Mouse (Mus musculus) macrophage (primary cell): ENCODE data around the gene Doc2b. TPM values are rescaled to one million over a fixed set of nuclear protein-coding genes. Genes with fewer than 3 reads are reported as not detected.

Experiments used
- H3K27ac ChIP-seq: fragments of 350-480 bp; formaldehyde crosslinking; 2 replicates; pipeline ENCODE4 v1.9.0; 2021
- H3K36me3 ChIP-seq: fragments of 350-480 bp; formaldehyde crosslinking; 2 replicates; pipeline ENCODE4 v1.9.0; 2021; ENCODE audit errors: inconsistent target
- H3K4me3 ChIP-seq: fragments of 350-480 bp; formaldehyde crosslinking; 2 replicates; pipeline ENCODE4 v1.9.0; 2021; ENCODE audit errors: inconsistent target
- H3K79me2 ChIP-seq: fragments of 350-480 bp; formaldehyde crosslinking; 2 replicates; pipeline ENCODE4 v1.9.0; 2021; ENCODE audit errors: inconsistent target
- WGBS: methylation state at CpG from one replicate; pipeline ENCODE4 v1.1.7; 2026; ENCODE audit warnings: inconsistent platforms; ENCODE audit not compliant: missing documents; 5-methylcytosine and 5-hydroxymethylcytosine counted together
- polyA plus RNA-seq: library from polyadenylated mRNA; stranded (reverse); fragments of 250-400 nt; gene quantifications from 3 replicates; pipeline ENCODE4 v1.2.4, GENCODE M21; 2018; ENCODE audit warnings: inconsistent platforms

Doc2b gene
- polyA plus RNA-seq, 1 experiment from 2014 or later: not detected

DNA sequence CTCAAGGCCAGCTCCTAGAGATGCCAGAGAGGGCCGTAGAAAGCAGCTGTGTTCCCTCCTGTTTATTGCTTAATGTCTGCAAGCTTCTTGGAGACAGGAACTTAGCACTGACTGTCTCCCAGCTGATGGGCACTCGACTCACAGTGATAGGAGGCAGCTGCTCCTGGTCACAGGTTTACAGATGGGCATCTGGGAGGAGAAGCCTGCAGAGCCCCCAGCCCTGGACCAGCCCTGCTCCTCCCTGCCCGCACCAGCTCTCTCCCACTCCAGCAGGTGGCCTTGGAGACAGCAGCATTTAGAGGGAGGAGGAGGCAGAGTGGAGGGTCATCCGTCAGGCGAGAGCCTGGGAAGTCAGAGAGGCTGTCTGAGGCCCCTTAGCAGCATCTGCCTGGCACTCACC, 11.6 kb upstream of the Doc2b start:
- no peak overlapping the region for H3K4me3 ChIP-seq
- WGBS: 66% methylated on average over 5 of the region's 5 CpGs
- no peaks in the 10 kb centered on the region for H3K36me3 ChIP-seq
- H3K27ac ChIP-seq: no peak overlapping the region
- H3K79me2 ChIP-seq: no peaks in the 10 kb centered on the region

DNA sequence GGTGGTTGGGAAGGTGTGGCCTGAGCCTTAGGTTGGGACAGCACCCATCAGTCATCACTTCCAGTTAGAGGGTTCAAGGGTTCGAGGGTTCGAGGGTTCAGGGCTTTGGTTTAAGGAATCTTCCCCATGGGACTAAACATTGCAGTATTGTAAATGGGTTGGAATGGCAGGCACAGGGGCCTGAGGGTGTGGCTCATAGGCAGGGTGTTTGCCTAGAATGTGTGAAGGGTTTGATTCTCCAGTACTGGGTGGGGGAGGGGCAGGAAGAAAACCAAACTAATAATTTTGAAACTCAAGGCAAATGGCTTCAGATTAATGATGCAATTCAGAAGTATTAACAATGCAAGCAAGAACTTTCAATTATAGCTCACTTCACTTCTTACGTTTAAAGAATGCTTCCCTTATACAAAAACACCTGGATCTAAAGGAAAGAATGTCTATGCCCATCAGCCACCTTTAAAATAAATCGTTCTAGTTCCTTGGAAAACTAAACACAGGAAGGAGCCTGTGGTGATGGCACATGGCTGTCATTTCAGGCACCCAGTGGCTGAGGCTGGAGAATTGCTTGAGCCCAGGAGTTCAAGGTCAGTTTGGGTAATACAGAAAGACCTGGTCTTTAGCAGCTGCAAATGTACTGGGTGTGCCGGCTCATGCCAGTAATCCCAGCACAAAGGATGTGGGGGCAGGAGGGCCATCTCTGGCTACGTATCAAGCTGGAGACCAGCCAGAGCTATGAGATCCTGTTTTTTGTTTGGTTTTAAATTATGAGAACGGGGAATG, 6.1 kb upstream of the Doc2b start:
- Histone ChIP-seq H3K36me3 (no peaks in the 10 kb centered on the region), H3K4me3 (no peak overlapping the region), H3K79me2 (no peaks in the 10 kb centered on the region), H3K27ac (no peak overlapping the region)
- 92% methylated on average over 7 of the region's 7 CpGs for WGBS

DNA sequence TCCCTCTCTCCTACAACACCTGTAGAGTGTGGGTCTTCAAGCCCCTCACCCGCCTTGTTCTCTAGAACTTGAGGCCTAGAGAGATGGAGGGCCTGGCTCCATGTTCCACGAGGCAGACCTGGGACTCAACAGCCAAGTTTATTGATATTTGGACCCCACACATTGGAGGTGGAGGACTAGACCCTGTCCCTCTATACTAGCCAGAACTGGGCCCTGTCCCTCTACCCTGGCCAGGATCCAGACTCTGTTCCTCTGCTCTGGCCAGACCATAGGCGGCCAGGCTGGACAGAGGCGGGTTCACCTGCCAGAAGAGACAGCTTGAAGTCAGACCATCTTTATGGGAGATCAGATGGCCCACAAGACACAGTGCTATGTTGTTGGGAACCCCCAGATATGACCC, 5.5 kb upstream of the Doc2b start:
- Histone ChIP-seq H3K4me3 (no peak overlapping the region), H3K79me2 (no peaks in the 10 kb centered on the region), H3K27ac (no peak overlapping the region), H3K36me3 (no peaks in the 10 kb centered on the region)
- WGBS: 88% methylated on average over 4 of the region's 4 CpGs

DNA sequence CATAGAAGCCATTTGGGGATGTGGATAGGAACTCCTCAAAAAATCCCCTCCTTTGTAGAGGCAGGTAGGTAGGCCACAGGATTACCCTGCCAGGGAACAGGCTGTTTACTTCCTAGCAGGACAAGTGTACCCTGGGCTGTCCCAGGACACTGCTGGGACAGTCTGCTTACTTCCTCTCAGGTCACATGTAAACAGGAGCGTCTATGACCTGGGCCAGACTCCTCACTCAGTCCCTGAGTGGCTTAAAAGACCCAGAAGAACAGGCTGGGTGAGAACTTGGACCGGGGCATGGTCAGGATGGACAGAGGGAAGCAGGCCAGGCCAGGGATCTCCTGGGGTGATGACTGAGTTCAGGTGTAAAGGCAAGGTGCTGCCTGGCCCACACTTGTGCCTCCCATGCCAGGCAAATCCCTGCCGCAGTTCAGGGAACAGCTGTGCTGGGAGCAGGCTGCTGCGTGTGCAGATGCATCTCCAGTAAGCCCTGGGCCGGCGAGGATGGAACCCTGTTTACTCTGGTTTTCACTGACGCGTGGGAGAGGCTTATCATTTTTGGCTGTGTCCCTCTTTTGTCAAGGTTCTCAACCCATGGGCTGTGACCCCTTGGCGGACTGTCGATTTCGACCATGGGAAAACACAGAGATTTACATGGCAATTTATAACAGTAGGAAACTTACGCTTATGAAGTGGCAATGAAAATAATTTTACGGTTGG, 842 bp upstream of the Doc2b start:
- Histone ChIP-seq H3K79me2 (no peaks in the 10 kb centered on the region), H3K27ac (no peak overlapping the region), H3K4me3 (no peak overlapping the region), H3K36me3 (no peaks in the 10 kb centered on the region)
- 83% methylated on average over 13 of the region's 13 CpGs for WGBS

DNA sequence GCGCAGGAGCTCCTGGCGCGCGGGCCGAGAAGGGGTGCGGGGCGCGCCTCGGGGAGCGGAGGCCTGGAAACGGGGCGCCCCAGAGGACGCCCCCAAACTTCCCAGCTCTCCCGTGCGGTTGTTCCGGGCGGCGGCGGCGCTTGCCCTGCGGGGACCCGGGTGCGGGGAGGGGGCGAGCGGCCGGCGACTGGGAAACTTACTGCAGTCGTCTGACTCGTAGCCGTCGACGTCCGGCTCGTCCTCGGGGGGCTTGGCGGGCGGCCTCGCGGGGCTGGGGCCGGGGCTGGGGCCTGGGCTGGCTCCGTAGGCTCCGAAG, 570 bp downstream of the Doc2b start:
- Histone ChIP-seq H3K27ac (no peak overlapping the region), H3K79me2 (no peaks in the 10 kb centered on the region), H3K4me3 (no peak overlapping the region), H3K36me3 (no peaks in the 10 kb centered on the region)
- 5% methylated on average over 39 of the region's 42 CpGs for WGBS

DNA sequence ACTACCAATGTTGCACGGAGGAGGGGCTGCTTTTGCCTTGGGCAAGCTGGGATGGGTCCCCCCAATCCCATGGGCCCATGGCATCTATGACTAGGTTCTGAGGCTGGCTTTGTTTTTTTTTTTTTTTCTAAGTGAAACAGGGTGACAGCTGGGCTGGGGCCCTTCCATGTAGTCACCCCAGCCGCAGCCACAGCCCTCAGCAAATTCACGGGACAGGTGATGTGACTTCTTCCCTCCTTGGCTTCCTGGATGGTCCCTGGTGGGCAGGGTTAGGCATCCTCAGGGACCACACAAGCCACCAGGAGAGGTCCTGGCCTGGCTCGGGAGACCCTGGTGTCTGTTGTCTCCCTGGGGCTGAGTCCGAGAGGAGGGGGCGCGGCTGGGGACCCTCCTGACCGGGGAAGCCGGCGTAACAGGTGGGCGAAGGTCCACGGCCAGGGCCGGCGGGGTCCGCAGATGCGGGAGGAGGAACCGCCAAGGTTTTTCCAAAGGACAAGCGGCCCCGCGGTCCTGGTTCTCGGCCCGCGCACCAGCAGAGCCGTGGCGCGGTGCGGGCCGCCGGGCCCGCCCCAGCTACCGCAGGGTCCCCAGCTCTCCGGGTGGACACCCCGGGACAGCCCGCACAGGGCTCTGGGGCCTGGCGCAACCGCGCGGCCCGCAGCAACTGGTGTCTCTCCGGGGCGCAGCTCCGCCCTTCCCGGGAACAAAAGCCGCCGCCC, 1.1 kb downstream of the Doc2b start:
- Histone ChIP-seq H3K36me3 (no peaks in the 10 kb centered on the region), H3K4me3 (no peak overlapping the region), H3K79me2 (no peaks in the 10 kb centered on the region), H3K27ac (no peak overlapping the region)
- 29% methylated on average over 41 of the region's 45 CpGs for WGBS

DNA sequence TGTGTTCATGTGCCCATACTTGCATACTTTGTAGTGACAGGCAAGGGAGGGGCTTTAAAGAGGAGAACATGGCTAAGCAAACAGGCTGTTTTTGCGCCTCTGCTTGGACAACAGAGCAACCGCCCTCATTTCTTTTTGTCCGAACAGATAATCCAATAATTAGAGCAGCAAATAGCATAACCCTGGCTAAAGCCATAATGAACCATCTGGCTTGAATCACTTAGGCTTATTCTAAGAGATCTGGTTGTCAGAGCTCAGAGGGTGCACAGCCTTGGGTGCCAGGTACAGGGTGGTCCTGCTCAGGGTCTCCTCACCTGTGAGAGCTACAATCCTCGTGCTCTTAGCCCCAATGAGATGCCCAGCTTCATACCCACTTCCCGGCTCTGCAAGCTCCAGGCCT, 2.5 kb downstream of the Doc2b start:
- Histone ChIP-seq H3K27ac (no peak overlapping the region), H3K79me2 (no peaks in the 10 kb centered on the region), H3K4me3 (no peak overlapping the region), H3K36me3 (no peaks in the 10 kb centered on the region)
- 88% methylated on average over 5 of the region's 5 CpGs for WGBS

DNA sequence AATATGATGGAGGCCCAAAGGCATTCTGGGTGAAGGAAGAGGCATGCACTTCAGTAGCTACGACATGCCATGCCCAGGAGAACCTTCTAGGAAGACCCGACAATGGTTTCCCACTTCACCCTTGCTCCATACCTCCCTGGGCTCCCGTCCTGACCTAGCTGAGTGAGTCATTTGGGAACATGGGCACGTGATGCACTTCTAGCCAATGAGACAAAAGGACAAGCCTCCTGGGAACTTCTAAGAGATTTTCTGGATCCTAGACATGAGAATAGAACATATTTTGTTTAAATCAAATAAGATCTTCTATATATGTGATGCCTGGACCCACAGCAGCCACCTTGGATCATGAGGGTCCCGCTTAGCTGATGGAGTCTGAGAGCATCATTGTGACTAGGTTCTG, 3.3 kb downstream of the Doc2b start:
- Histone ChIP-seq H3K36me3 (no peaks in the 10 kb centered on the region), H3K4me3 (no peak overlapping the region), H3K79me2 (no peaks in the 10 kb centered on the region), H3K27ac (no peak overlapping the region)
- WGBS: 81% methylated on average over 5 of the region's 5 CpGs

DNA sequence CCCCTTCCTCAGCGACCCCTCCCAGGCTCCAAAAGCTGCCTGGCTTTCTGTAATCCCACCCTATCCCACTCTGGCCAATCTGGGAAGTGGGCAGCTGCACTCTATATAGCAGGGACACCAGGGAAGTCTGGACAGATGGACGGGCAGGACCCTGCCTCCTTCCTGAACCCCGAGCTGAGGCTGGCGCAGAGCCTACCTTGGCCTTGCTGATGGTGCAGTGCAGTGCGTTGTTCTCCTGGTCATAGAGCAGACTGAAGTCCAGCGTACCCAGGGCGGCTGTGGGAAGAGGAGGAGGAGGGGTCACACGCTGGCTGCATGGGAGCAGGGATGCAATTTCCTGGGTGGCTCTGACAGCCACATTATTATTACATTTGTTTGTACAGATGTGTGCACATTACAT, 10.0 kb downstream of the Doc2b start:
- H3K79me2 ChIP-seq: no peaks in the 10 kb centered on the region
- H3K36me3 ChIP-seq: no peaks in the 10 kb centered on the region
- no peak overlapping the region for H3K27ac ChIP-seq
- WGBS: 86% methylated on average over 5 of the region's 8 CpGs
- H3K4me3 ChIP-seq: no peak overlapping the region

DNA sequence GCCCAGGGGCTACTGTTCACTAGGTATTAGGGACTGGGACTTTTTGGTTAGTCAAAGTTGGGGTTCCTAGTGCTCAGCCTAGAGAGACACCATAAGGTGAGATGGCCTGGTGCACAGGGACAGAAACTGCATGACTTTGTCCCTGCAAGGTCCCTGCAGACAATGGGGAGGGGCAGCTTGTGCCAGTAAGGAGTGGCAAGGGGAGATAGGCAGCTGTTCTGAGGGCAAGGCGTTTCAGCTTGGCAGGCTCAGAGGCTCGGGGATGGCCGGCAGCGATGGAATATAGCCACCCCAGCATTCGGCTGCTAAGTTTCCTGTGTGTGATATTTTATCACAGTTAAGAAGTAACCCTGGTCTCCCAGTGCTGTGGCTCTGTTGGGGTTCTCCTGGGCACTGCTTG, 12.1 kb downstream of the Doc2b start:
- no peak overlapping the region for H3K27ac ChIP-seq
- H3K4me3 ChIP-seq: no peak overlapping the region
- 98% methylated on average over 4 of the region's 5 CpGs for WGBS
- H3K79me2 ChIP-seq: no peaks in the 10 kb centered on the region
- no peaks in the 10 kb centered on the region for H3K36me3 ChIP-seq

DNA sequence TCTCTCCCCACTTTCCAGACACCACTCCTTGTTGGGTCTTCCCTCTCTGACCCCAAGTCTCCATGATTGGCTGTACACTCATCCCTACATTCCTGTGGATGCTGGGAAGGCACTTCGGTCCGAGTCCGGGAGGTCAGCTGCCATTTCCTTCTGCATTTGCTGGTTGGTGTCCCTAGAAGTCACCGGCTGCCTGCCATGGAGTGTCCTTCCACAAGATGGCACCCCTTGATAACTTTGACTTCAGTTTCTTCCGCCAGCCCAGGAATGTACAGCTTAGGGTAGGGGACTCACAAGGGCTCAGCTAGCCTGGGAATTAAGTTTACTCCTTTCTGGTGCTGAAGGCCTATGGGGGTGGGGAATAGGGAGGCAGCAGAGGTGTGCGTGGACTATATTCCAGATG, 13.9 kb downstream of the Doc2b start:
- no peaks in the 10 kb centered on the region for H3K79me2 ChIP-seq
- no peaks in the 10 kb centered on the region for H3K36me3 ChIP-seq
- no peak overlapping the region for H3K27ac ChIP-seq
- H3K4me3 ChIP-seq: no peak overlapping the region
- 18% methylated on average over 6 of the region's 6 CpGs for WGBS

DNA sequence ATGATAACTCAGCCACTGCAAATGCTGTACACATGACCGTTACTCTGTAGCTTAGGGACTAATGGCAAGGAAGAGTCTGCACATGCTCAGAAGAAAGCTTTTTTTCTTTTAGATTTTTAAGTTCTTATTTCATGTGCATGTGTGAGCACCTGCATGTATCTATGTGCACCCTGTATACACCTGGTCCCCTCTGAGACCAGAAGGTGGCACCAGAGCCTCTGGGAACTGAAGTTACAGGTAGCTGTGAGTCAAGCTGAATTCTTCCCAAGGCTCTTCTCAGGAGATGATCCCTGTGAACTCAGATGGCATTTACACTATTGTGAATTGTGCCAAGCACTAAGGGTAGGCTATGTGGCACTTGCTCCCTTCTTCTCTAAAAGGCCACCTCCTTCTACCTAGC, 19.9 kb downstream of the Doc2b start:
- 89% methylated on average over 1 of the region's 1 CpGs for WGBS

DNA sequence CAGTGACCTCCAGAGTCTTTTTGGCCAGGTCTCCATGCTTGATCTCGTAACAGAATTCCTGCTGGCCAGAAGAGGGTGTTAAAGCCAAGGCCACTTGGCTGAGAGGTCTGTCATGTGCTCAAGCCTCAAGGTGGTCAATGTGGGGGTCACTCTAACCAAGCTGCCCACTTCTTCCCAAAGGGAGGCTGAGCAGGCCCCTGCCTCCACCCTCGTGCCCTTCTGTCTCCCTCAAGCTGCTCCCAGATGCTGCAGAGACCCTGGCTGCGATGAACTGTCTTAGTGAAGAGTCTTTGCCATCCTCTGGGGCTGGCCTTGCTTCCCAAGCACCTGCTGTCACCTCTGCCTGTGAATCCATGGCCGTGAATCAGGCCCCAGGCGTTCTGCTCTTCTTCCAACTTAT, 23.3 kb downstream of the Doc2b start:
- H3K4me3 ChIP-seq: no peak overlapping the region
- no peaks in the 10 kb centered on the region for H3K79me2 ChIP-seq
- 93% methylated on average over 5 of the region's 5 CpGs for WGBS
- no peaks in the 10 kb centered on the region for H3K36me3 ChIP-seq
- H3K27ac ChIP-seq: no peak overlapping the region

More for the DNA sequence above, 19.9 kb downstream of the Doc2b start:
- Histone ChIP-seq H3K27ac (no peak overlapping the region), H3K79me2 (no peaks in the 10 kb centered on the region), H3K36me3 (no peaks in the 10 kb centered on the region), H3K4me3 (no peak overlapping the region)

DNA sequence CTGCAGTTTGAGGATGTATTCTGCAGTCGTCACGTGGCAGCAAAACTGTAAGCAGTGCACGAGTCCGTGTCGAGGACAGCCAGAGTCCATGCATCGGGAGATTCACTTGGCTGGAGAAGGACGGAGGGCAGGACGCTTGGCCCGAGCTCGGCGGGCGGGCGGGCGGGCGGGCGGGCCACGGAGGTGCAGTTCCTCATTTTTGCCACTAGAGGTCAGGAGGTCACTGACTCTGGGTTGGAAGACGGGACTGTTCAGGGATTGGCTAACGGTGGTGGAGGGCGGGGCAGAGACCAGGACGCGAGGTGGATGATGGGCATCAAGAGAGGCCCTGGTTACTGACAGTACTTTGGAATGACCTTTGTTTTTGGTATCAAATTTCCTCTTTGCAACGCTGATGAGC, 26.6 kb downstream of the Doc2b start:
- WGBS: 0% methylated on average over 14 of the region's 23 CpGs
- Histone ChIP-seq H3K27ac (no peak overlapping the region), H3K4me3 (no peak overlapping the region)

More for the DNA sequence above, 26.6 kb downstream of the Doc2b start:
- Histone ChIP-seq H3K79me2 (peaks cover 2% of the 10 kb centered on the region), H3K36me3 (peaks cover 21% of the 10 kb centered on the region)
